Mouse (Mus musculus) midbrain, embryonic 12.5 days (tissue): ENCODE measurements around the gene Lhfp. TPM values are rescaled to one million over a fixed set of nuclear protein-coding genes. Genes with fewer than 3 reads are reported as not detected.
"Not testable (repeated sequence)": the region's sequence is repeated elsewhere in the genome, so short reads cannot be mapped to it uniquely, and the experiment has no call there.

Experiments
- ATAC-seq: fragments of 200-750 bp; cut with Nextera tagmentation; 2 replicates; pipeline ENCODE4 v1.8.0; 2017; ENCODE audit warnings: low read depth, moderate TSS enrichment, moderate library complexity; ENCODE audit not compliant: low FRiP score
- H3K27ac ChIP-seq: fragments of 300-500 bp; sonication (generic); replicated peaks from 2 replicates; pipeline ENCODE4 v1.5.1; 2016; ENCODE audit warnings: mild to moderate bottlenecking
- H3K27me3 ChIP-seq: fragments of 300-500 bp; sonication (generic); 2 replicates; pipeline ENCODE4 v1.6.1; 2016; ENCODE audit warnings: mild to moderate bottlenecking
- H3K36me3 ChIP-seq: fragments of 300-500 bp; sonication (generic); 2 replicates; pipeline ENCODE4 v1.6.1; 2016
- H3K4me1 ChIP-seq: fragments of 300-500 bp; sonication (generic); 2 replicates; pipeline ENCODE4 v1.6.1; 2016
- H3K4me2 ChIP-seq: fragments of 300-500 bp; sonication (generic); replicated peaks from 2 replicates; pipeline ENCODE4 v1.6.1; 2016; ENCODE audit warnings: mild to moderate bottlenecking, moderate library complexity
- H3K4me3 ChIP-seq: fragments of 300-500 bp; sonication (generic); 2 replicates; pipeline ENCODE4 v1.5.1; 2016; ENCODE audit warnings: mild to moderate bottlenecking
- H3K9ac ChIP-seq: fragments of 300-500 bp; sonication (generic); replicated peaks from 2 replicates; pipeline ENCODE4 v1.6.1; 2016; ENCODE audit warnings: mild to moderate bottlenecking, moderate library complexity
- H3K9me3 ChIP-seq: fragments of 300-500 bp; sonication (generic); 2 replicates; pipeline ENCODE4 v1.6.1; 2016; ENCODE audit warnings: mild to moderate bottlenecking
- WGBS: fragments of 180-500 bp; shearing (Covaris S2); methylation state at CpG from one replicate; pipeline ENCODE4 v1.1.7; 2016; 5-methylcytosine and 5-hydroxymethylcytosine counted together
- polyA plus RNA-seq: library from polyadenylated mRNA; unstranded; fragments of >200 nt; fragmentation: Nextera tagmentation; extraction: Ambion mirVana; gene quantifications from 2 replicates; pipeline ENCODE4 v1.2.1, GENCODE M21; 2016

Gene Lhfp
- polyA plus RNA-seq, 1 experiment from 2014 or later, result 49.4 TPM

DNA sequence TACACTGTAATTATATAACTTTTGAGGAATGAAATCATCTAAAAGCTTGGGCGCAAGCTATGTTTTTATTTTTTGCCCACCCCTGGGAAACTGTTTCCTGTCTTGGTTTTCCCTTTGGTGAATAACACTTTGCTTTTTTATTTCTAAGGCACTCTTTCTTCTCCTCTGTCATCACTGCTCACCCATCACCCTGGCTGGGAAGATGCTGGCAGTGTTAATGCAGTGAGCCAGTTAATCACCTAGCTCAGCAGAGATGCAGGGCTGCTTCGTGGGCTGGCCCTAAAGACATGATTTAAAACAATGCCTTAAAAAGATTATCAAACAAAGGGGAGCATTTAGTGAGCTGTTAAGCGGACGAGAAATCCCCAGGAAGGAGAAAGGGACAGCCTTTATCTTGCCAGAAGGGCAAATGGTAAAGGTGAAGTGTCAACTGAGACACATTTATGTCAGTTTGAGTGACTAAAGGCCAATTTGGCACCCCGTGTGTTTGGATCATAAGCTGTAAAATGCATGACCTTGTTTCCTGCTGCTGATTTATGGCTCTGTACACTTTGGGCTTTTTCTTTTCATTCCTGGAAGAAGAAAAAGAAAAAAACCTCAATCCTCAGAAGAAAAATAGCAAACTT, 60.9 kb downstream of the Lhfp start:
- no peaks in the 10 kb centered on the region for H3K9me3 ChIP-seq
- H3K9ac ChIP-seq, result no peak overlapping the region
- H3K27me3 ChIP-seq, result 0 out of 2 replicates have a peak, but pooled peaks cover 3% of the 10 kb centered on the region
- H3K4me1 ChIP-seq, result peaks cover 32% of the 10 kb centered on the region
- H3K4me3 ChIP-seq, result no peak overlapping the region
- ATAC-seq, result no peak
- no peak overlapping the region for H3K27ac ChIP-seq
- no peak overlapping the region for H3K4me2 ChIP-seq
- H3K36me3 ChIP-seq, result no peaks in the 10 kb centered on the region
- WGBS, result 16% methylated on average over 5 of the region's 5 CpGs

DNA sequence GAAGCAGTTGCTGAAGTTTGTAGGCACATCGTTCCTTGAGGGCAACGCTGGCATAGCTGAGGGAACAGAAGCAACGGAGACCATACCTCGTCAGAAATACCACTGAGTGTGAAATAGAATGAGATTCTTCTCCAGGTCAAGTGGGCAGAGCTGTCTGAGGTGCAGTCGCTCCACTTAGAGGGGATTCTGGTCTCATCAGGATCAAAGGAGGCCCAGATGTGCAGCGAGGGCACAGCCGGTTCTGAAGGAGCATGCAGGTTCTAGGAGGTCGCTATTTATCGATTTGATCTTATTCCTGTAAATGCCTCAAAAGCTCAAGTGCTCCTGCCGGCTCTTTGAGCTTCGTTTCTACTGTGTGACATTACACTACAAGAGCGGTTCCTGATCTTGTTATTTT, 61.4 kb downstream of the Lhfp start:
- no peak for ATAC-seq
- H3K27me3 ChIP-seq, result 0 out of 2 replicates have a peak, but pooled peaks cover 3% of the 10 kb centered on the region
- peaks cover 32% of the 10 kb centered on the region for H3K4me1 ChIP-seq
- H3K9me3 ChIP-seq, result no peaks in the 10 kb centered on the region
- H3K27ac ChIP-seq, result no peak overlapping the region
- H3K9ac ChIP-seq, result no peak overlapping the region
- no peak overlapping the region for H3K4me2 ChIP-seq
- H3K4me3 ChIP-seq, result no peak overlapping the region
- WGBS, result 27% methylated on average over 12 of the region's 12 CpGs
- H3K36me3 ChIP-seq, result no peaks in the 10 kb centered on the region

DNA sequence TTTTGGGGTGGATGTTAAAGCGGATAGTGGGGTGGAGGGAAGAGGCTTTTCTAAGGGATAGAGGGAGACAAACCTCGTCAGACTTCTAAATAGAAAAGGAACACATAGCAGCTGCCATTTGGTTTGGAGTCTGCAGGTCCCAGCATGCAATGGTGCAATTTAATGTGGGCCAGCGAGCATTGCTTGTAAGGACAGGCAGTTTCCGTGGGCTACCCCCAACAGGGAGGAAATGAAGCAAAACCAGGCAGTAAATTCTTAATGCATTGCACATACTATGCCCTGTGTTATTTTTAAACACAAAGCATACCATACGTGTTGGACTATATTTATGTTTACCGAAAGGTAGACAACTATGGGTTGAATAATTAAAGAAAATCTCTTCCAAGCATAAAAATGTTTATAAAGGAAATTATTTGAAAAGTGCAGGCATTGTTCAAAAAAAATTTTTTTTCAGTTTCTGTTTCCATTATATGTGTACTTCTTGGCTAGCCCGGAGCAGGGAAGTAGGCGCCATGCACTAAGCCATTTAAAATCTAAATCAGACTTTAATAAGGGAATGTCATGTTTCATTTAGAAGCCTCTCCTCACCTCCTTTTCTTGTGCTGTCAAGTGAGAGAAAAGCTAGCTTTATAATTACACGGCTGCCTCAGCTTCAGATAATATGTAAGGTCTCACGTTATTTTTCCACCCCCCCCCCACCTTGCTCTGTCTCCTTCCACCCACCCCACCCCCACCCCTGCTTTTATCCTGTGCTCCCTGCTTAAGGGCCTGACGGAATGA, 67.5 kb downstream of the Lhfp start:
- H3K27ac ChIP-seq, result peak overlapping the region; percentile 52; the same call in 1 of the 2 replicates
- peaks cover 5% of the 10 kb centered on the region; the same call in 1 of the 2 replicates for H3K9me3 ChIP-seq
- no peak overlapping the region for H3K4me3 ChIP-seq
- ATAC-seq, result peak; percentile 87
- H3K4me2 ChIP-seq, result peak overlapping the region; percentile 15; the same call in 1 of the 2 replicates
- peaks cover 4% of the 10 kb centered on the region; the same call in 1 of the 2 replicates for H3K36me3 ChIP-seq
- no peak overlapping the region for H3K9ac ChIP-seq
- WGBS, result 42% methylated on average over 11 of the region's 11 CpGs
- 0 out of 2 replicates have a peak, but pooled peaks cover 3% of the 10 kb centered on the region for H3K27me3 ChIP-seq
- H3K4me1 ChIP-seq, result peaks cover 16% of the 10 kb centered on the region

DNA sequence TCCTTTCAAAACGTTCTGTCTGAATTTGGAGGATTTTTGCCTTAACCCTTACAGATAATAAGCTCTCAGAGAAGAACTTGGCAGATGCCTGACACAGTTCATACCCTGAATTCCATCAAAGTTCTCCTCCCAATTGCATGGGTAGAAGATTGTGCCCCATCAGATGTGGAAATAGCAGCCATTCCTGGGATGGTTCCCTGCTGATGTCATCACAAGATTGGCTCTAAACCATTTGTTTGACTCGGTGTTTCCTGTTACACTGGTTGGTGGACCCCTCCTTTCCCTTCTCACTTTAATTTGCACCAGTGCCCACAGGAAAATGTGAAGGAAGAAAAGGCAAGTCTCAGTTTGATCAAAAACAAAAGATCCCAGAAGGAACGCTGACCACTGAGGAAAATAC, 68.6 kb downstream of the Lhfp start:
- Histone ChIP-seq H3K9me3 (peaks cover 5% of the 10 kb centered on the region; the same call in 1 of the 2 replicates), H3K27ac (no peak overlapping the region), H3K4me3 (no peak overlapping the region), H3K27me3 (0 out of 2 replicates have a peak, but pooled peaks cover 3% of the 10 kb centered on the region), H3K4me1 (peaks cover 12% of the 10 kb centered on the region), H3K9ac (no peak overlapping the region), H3K4me2 (no peak overlapping the region), H3K36me3 (peaks cover 4% of the 10 kb centered on the region; the same call in 1 of the 2 replicates)
- 48% methylated on average over 3 of the region's 3 CpGs for WGBS
- ATAC-seq, result no peak

DNA sequence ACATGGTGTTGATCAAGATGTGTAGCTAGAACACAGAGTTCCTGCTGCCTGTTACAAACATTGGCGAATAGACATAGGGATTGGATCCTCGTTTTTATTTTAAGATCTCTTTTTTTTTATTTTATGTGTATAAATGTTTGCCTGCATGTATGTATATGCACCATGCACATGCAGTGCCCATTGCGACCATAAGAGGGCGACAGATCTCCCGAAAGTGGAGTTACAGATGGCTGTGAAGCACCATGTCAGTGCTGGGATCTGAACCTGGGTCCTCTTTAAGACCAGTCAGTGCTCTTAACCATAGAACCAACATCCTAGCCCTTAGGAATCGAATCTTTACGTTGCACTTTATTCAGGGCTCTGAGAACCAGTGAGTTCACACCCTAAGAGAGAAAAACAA, 70.7 kb downstream of the Lhfp start:
- H3K27me3 ChIP-seq, result no peaks in the 10 kb centered on the region
- H3K4me1 ChIP-seq, result peaks cover 12% of the 10 kb centered on the region
- H3K4me3 ChIP-seq, result no peak overlapping the region
- peaks cover 4% of the 10 kb centered on the region; the same call in 1 of the 2 replicates for H3K36me3 ChIP-seq
- no peak overlapping the region for H3K9ac ChIP-seq
- WGBS, result 95% methylated on average over 7 of the region's 7 CpGs
- H3K27ac ChIP-seq, result no peak overlapping the region
- no peak overlapping the region for H3K4me2 ChIP-seq
- peaks cover 5% of the 10 kb centered on the region; the same call in 1 of the 2 replicates for H3K9me3 ChIP-seq
- ATAC-seq, result no peak

DNA sequence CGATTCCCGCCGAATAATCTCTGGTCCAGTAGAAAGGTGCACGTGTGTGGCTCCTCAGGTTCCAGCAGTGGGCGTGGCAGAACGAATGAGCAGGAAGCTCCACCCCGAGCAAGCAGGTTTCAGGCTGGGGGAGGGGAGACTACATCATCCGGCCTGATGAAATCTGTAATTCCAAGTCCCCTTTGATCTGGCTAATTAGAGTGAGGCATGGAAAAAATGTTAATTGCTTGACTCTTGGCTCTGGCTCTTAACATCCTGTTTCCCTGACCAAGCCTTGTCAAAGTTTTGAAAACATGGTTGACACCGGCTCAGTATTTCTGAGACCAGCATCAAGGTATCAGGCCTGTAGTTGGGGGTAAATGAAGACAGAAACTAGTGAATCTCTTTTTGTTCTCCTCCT, 77.4 kb downstream of the Lhfp start:
- H3K4me1 ChIP-seq, H3K27ac ChIP-seq, H3K9me3 ChIP-seq, H3K4me3 ChIP-seq, H3K27me3 ChIP-seq, H3K36me3 ChIP-seq, ATAC-seq, H3K9ac ChIP-seq, H3K4me2 ChIP-seq: not testable (repeated sequence)
- WGBS, result 63% methylated on average over 4 of the region's 9 CpGs

DNA sequence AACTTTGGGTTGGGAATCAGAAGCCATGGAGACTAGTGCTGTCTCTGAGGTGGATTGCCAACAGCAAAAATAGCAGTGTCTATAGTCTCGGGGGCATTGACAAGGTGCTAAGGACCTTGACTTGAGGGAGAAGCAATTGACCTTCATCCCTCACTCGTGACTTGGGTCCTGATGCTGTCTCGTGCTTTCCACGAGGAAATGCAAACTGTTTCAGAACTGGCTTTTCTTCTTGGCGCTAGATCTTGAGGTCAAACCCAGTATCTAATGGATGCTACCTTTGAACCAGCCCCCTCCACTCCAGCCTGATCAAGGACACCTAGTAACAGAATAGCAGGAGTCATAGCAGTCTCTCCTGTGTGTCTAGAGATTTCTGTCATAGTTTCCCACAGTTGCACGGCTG, 78.7 kb downstream of the Lhfp start:
- Histone ChIP-seq H3K9ac (no peak overlapping the region), H3K36me3 (no peaks in the 10 kb centered on the region), H3K4me2 (no peak overlapping the region), H3K4me1 (no peaks in the 10 kb centered on the region), H3K4me3 (no peak overlapping the region), H3K27me3 (no peaks in the 10 kb centered on the region), H3K27ac (no peak overlapping the region), H3K9me3 (0 out of 2 replicates have a peak, but pooled peaks cover 6% of the 10 kb centered on the region)
- ATAC-seq, result no peak
- WGBS, result 93% methylated on average over 6 of the region's 6 CpGs

DNA sequence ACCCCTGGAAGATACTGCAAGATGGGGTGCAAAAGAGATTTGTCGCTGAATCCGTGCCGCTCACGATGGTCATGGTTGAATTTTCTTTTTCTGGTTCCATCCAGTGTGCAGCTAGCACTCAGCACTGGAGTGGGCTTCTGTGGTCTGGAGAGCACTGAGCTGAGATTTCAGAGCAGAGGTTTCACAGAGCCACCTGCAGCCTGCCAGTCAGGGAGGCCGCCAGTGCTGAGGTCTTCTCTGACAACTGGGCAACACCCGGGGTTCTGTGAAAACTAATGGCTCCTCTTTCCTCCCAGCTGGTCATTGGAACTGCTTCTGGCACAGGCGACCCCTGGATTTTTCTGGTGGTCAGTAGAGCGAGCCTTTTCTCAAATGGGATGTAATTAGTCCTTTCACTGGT, 84.2 kb downstream of the Lhfp start:
- Histone ChIP-seq H3K27me3 (no peaks in the 10 kb centered on the region), H3K9me3 (0 out of 2 replicates have a peak, but pooled peaks cover 6% of the 10 kb centered on the region), H3K9ac (no peak overlapping the region), H3K27ac (no peak overlapping the region), H3K4me2 (no peak overlapping the region), H3K36me3 (no peaks in the 10 kb centered on the region), H3K4me1 (no peaks in the 10 kb centered on the region), H3K4me3 (no peak overlapping the region)
- 81% methylated on average over 8 of the region's 8 CpGs for WGBS
- ATAC-seq, result no peak

DNA sequence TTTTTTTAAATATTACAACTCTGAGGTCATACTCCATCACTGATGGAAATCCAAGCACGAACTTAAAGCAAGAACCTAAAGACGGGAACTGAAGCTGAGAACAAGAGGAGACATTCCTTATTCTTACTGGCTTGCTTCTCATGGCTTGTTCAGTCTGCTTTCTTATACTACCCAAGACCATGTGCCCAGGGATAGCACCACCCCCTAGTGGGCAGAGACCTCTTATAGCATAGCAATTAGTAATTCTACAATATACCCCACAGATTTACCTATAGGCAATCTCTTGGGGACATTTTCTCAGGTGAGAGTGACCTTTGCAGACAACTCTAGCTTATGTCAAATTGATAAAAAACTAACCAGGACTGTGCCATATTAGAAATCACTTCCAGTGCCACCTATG, 97.5 kb downstream of the Lhfp start:
- no peaks in the 10 kb centered on the region for H3K9me3 ChIP-seq

DNA sequence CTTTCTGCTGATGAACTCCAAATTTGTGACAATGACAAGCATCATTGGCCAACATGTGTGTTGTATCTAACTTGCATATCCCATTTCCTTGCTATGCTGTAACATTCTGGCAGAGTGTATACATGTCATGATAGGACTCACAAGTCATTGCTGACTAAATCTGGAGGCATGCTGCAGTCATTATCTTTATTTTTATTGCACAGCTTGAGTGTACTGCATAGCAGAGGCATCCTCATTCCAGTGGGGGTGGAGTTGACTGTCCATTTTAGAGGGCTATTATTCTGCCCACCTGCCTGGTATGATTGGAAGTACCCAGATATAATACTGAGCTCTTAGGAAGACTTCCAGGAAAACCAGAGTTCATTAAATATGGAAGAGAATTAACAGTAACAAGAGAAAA, 97.9 kb downstream of the Lhfp start:
- Histone ChIP-seq H3K27me3 (no peaks in the 10 kb centered on the region), H3K4me3 (no peak overlapping the region), H3K4me1 (no peaks in the 10 kb centered on the region), H3K27ac (no peak overlapping the region), H3K9me3 (no peaks in the 10 kb centered on the region), H3K4me2 (no peak overlapping the region), H3K36me3 (no peaks in the 10 kb centered on the region), H3K9ac (no peak overlapping the region)
- no peak for ATAC-seq

More for the DNA sequence above, 97.5 kb downstream of the Lhfp start:
- Histone ChIP-seq H3K4me1 (no peaks in the 10 kb centered on the region), H3K4me2 (no peak overlapping the region), H3K27ac (no peak overlapping the region), H3K36me3 (no peaks in the 10 kb centered on the region), H3K27me3 (no peaks in the 10 kb centered on the region), H3K9ac (no peak overlapping the region), H3K4me3 (no peak overlapping the region)
- 94% methylated on average over 2 of the region's 2 CpGs for WGBS
- ATAC-seq, result no peak

DNA sequence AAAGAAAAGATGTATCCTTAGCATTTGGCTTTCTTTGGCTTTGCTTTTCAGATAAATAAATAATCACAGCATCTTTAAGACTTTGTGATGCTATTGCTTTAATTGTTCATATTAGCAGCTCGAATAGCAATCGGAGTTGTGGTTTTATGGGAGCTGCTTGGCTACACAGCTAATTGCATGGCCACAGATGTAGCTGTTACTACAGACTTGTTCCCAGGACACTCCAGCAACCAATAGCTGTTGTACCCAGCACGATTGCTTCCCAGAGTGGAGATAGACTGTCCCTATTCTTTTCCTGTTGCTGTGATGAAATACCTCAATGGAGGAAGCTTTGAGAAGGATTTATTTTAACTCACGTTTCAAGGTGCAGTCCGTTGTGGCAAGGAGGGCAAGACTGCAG, 98.3 kb downstream of the Lhfp start:
- no peak for ATAC-seq
- Histone ChIP-seq H3K4me2 (no peak overlapping the region), H3K27me3 (no peaks in the 10 kb centered on the region), H3K4me1 (no peaks in the 10 kb centered on the region), H3K4me3 (no peak overlapping the region), H3K9ac (no peak overlapping the region), H3K9me3 (no peaks in the 10 kb centered on the region), H3K36me3 (no peaks in the 10 kb centered on the region), H3K27ac (no peak overlapping the region)
- 94% methylated on average over 5 of the region's 5 CpGs for WGBS

DNA sequence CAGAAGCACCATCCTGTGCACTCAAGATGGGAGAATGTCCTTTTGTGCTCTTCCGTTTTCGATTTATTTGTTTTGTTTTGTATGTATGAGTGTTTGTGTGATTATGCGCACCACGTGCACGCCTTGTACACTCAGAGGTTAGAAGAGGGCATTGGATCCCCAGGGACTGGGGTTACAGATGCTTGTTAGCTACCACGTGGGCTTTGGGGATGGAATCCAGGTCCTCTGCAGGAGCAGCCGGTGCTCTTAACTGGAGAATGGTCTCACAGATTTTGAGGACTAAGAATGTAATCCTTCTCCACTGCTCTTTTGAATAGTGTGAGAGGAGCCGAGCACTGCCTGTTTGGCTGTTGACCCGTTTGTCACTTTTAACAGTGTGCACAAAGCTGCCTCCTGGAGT, 101.2 kb downstream of the Lhfp start:
- Histone ChIP-seq H3K27ac (no peak overlapping the region), H3K27me3 (no peaks in the 10 kb centered on the region), H3K4me3 (no peak overlapping the region), H3K36me3 (no peaks in the 10 kb centered on the region), H3K9ac (no peak overlapping the region), H3K4me2 (no peak overlapping the region), H3K4me1 (no peaks in the 10 kb centered on the region), H3K9me3 (no peaks in the 10 kb centered on the region)
- WGBS, result 64% methylated on average over 9 of the region's 9 CpGs
- ATAC-seq, result no peak
